Mouse (Mus musculus): ENCODE measurements around the gene Zbtb20. TPM values are rescaled to one million over a fixed set of nuclear protein-coding genes. Genes with fewer than 3 reads are reported as not detected.

Gene Zbtb20
- polyA plus RNA-seq, 1 experiment from 2014 or later = 53.9 TPM

DNA sequence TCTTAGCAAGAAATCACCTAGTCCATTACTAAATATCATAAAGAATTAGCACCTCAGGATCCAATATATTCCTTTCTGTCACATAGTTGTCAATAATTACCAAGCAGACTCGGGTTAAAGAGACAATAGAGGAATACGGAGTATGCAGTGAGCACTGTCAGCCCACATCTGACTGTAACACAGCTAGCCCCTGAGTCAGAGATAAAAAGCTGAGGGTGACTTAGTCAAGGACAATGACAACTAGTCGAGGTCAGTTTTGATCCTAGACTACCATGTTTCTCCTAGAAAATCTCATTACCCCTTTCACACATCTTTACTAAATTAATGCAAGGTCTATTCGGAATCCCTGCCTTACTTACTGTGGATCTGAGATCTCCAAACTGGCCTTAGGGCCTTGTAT is 465.0 kb downstream of the Zbtb20 start:
- Histone ChIP-seq H3K9me3 (replicated peaks) (no peaks in the 10 kb centered on the region), H3K27me3 (replicated peaks) (no peaks in the 10 kb centered on the region), H3K9ac (replicated peaks) (no peak overlapping the region), H3K4me1 (no peaks in the 10 kb centered on the region), H3K4me3 (replicated peaks) (no peak overlapping the region), H3K27ac (replicated peaks) (no peak overlapping the region), H3K4me2 (no peak overlapping the region), H3K36me3 (no peaks in the 10 kb centered on the region)
- 85% methylated on average over 4 of the region's 4 CpGs for WGBS
- no peak for ATAC-seq (ENCODE audit: low FRiP score)

DNA sequence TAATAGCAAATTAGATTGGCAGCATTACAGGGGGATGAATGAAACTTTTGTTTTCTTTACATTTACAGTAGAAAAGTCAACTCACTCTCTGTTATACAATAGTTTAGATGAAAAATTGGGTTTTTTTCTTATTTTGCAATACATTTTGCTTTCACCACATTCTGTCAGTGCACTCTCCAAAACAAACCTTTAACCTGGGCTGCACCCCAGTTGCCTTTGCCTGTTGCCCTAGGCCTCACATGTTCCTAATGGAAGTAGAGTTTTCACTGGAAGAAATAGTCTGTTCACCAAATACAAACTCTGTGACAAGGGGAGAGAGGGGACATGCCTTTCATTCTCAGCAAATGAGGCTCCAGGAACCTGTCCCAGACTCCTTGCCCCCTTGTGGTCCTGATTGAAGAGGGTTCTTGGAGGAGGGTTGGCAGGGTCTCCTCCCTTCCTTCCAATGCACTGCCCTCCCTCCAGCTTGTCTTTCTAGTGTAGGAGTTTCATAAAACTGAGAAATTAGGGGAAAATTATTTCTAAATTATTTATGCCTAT is 466.3 kb downstream of the Zbtb20 start:
- no peaks in the 10 kb centered on the region for H3K27me3 ChIP-seq (replicated peaks)
- no peak overlapping the region for H3K9ac ChIP-seq (replicated peaks)
- H3K4me1 ChIP-seq = no peaks in the 10 kb centered on the region
- no peak overlapping the region for H3K27ac ChIP-seq (replicated peaks)
- H3K4me2 ChIP-seq = no peak overlapping the region
- H3K36me3 ChIP-seq = no peaks in the 10 kb centered on the region
- no peak overlapping the region for H3K4me3 ChIP-seq (replicated peaks)
- ATAC-seq (ENCODE audit: low FRiP score) = no peak
- H3K9me3 ChIP-seq (replicated peaks) = no peaks in the 10 kb centered on the region

GRCm38 (mm10) chr16:43346094-43346493 is 470.4 kb downstream of the Zbtb20 start:
- Histone ChIP-seq H3K4me3 (replicated peaks) (no peak overlapping the region), H3K9ac (replicated peaks) (no peak overlapping the region), H3K27me3 (replicated peaks) (no peaks in the 10 kb centered on the region), H3K9me3 (replicated peaks) (no peaks in the 10 kb centered on the region), H3K4me1 (no peaks in the 10 kb centered on the region), H3K4me2 (no peak overlapping the region), H3K36me3 (no peaks in the 10 kb centered on the region), H3K27ac (replicated peaks) (no peak overlapping the region)
- no peak for ATAC-seq (ENCODE audit: low FRiP score)

DNA sequence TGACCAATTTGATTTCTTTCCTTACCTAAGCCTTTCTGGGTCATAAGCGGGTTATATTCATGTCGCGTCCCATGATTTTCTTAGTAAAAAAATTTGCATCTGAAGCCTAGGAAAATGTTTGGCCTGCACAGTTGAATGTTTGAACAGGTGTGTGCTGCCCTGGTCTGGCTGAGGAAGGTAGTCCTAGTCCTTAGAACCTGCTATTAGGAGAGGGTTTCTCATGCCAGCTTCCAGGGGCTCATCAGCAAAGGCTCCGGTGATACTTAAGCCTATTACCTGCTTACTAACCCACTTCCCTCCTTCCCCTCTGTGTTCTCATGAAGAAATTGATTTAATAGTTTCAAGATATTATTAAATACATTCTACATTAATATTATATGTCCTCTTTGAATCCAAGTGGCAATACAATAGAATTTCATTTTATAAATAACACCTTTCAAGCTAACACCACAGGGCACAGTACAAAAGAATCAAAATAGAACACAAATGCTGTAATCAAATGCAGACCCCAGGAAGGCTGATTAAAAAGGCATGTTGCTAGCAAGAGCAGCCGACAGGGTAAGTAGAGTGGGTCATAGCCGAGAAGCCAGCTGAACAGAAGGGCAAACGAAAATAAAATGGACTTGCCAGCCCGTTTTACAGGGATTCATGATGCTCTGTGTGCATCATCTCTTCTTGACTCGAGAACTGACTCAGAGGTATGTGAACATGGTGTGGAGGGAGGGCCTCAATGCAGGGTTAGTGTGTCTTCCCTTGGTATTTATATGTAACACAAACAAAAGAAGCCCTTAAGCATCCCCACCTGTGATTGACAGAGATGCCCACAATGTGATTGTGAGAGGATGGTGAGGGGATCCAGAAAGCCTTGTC is 480.3 kb downstream of the Zbtb20 start:
- H3K9me3 ChIP-seq (replicated peaks) = no peaks in the 10 kb centered on the region
- no peak for ATAC-seq (ENCODE audit: low FRiP score)

GRCm38 (mm10) chr16:43359546-43359945 is 483.9 kb downstream of the Zbtb20 start:
- Histone ChIP-seq H3K27me3 (replicated peaks) (no peaks in the 10 kb centered on the region), H3K4me2 (no peak overlapping the region), H3K9ac (replicated peaks) (no peak overlapping the region), H3K4me1 (no peaks in the 10 kb centered on the region; the same call in 1 of the 2 replicates), H3K9me3 (replicated peaks) (no peaks in the 10 kb centered on the region), H3K4me3 (replicated peaks) (no peak overlapping the region), H3K27ac (replicated peaks) (no peak overlapping the region), H3K36me3 (no peaks in the 10 kb centered on the region)
- WGBS = 77% methylated on average over 3 of the region's 3 CpGs
- no peak for ATAC-seq (ENCODE audit: low FRiP score)

More for the DNA sequence above, 480.3 kb downstream of the Zbtb20 start:
- Histone ChIP-seq H3K4me2 (no peak overlapping the region), H3K4me3 (replicated peaks) (no peak overlapping the region), H3K27me3 (replicated peaks) (no peaks in the 10 kb centered on the region), H3K4me1 (no peaks in the 10 kb centered on the region), H3K9ac (replicated peaks) (no peak overlapping the region), H3K27ac (replicated peaks) (no peak overlapping the region), H3K36me3 (no peaks in the 10 kb centered on the region)
- WGBS = 84% methylated on average over 9 of the region's 9 CpGs

GRCm38 (mm10) chr16:43360112-43360511 is 484.4 kb downstream of the Zbtb20 start:
- H3K4me1 ChIP-seq = no peaks in the 10 kb centered on the region; the same call in 1 of the 2 replicates
- no peak overlapping the region for H3K27ac ChIP-seq (replicated peaks)
- no peak overlapping the region for H3K4me3 ChIP-seq (replicated peaks)
- 90% methylated on average over 2 of the region's 2 CpGs for WGBS
- H3K36me3 ChIP-seq = no peaks in the 10 kb centered on the region
- no peaks in the 10 kb centered on the region for H3K9me3 ChIP-seq (replicated peaks)
- no peak overlapping the region for H3K9ac ChIP-seq (replicated peaks)
- no peaks in the 10 kb centered on the region for H3K27me3 ChIP-seq (replicated peaks)
- no peak for ATAC-seq (ENCODE audit: low FRiP score)
- no peak overlapping the region for H3K4me2 ChIP-seq

DNA sequence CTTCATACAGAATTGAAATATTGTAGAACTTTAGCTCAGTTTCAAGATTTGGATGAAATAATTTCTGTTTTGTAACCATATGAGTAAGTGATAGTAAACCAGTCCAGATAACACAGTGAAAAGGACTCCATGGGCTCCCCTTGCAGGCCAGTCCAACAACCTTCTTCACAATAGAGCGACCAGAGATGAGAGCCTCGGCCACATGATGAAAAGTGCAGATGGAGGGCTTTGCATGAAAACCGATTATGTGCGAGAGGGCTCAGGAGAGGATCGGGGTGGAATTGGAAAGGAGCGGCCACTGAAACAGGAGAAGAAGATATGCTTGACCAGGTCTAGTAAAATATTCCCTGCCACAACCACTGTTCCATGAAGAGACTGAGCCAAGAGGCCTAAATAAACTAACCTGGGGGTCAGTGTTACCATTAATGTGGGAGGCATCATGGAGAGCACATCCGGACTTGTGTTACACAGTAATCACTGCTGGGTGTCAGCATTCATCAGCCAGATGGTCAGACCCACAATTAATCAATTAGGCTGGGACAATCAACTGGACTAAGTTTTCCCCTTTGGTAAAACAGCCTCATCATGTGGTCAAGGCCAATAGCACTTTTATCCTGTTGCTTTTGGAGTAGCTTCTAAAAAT is 485.3 kb downstream of the Zbtb20 start:
- Histone ChIP-seq H3K9me3 (replicated peaks) (no peaks in the 10 kb centered on the region), H3K4me2 (no peak overlapping the region), H3K4me1 (no peaks in the 10 kb centered on the region; the same call in 1 of the 2 replicates), H3K4me3 (replicated peaks) (no peak overlapping the region), H3K27ac (replicated peaks) (no peak overlapping the region), H3K27me3 (replicated peaks) (no peaks in the 10 kb centered on the region), H3K9ac (replicated peaks) (no peak overlapping the region), H3K36me3 (no peaks in the 10 kb centered on the region)
- no peak for ATAC-seq (ENCODE audit: low FRiP score)
- 77% methylated on average over 7 of the region's 7 CpGs for WGBS

DNA sequence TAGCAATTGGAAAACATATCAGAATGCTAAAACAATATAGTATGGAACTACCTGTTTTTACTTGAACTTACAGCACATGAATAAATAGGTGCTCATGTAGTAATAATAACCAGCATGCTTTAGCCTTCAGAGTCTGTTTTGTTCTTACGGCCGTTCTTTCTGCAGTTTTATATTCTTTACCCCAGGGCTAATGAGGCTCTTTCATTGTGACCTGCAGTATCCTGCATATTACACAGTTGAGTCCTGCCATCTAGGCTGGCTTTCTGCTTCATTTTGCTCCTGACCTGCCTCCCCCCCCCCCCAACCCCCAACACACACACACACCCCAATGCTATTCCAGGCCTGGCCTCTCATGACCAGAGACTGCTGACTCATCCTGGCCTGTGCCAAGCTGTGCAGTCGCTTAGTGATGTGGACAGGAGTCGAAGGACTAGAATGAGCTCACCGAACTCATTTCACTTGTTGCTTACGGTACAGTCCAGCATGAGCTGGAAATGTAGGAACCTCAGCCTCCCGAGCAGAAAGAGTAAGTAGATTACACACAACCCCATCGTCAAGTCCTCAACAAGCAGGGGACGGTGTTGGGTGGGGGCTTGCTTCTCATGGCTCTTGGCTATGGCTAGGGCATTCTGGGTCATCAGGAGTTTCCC is 487.1 kb downstream of the Zbtb20 start:
- H3K27ac ChIP-seq (replicated peaks) = no peak overlapping the region
- H3K4me1 ChIP-seq = no peaks in the 10 kb centered on the region; the same call in 1 of the 2 replicates
- no peak overlapping the region for H3K9ac ChIP-seq (replicated peaks)
- H3K4me2 ChIP-seq = no peak overlapping the region
- 81% methylated on average over 9 of the region's 9 CpGs for WGBS
- ATAC-seq (ENCODE audit: low FRiP score) = no peak
- no peaks in the 10 kb centered on the region for H3K36me3 ChIP-seq
- H3K27me3 ChIP-seq (replicated peaks) = no peaks in the 10 kb centered on the region
- H3K4me3 ChIP-seq (replicated peaks) = no peak overlapping the region
- no peaks in the 10 kb centered on the region for H3K9me3 ChIP-seq (replicated peaks)

DNA sequence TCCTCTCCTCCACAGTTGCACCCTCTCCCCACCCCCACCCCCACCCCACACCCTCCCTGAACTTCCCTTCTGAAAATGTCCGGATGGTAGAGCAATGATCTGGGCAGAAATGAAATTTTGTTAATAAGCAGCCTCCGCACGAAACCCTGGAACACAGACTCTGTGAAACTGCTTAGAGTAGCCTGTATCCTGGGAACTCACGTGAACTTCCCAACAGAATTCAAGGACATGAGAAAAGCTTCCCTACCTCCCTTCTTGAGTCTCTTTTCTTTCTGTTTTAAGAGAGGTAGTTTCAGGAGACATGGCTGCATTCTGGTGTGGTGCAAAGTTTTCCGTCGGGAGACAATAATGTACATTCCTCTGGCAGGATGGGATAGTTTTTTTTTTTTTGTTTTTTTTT is 487.6 kb downstream of the Zbtb20 start:
- Histone ChIP-seq H3K9ac (replicated peaks) (no peak overlapping the region), H3K27ac (replicated peaks) (no peak overlapping the region), H3K4me3 (replicated peaks) (no peak overlapping the region), H3K36me3 (no peaks in the 10 kb centered on the region), H3K4me2 (no peak overlapping the region), H3K9me3 (replicated peaks) (no peaks in the 10 kb centered on the region), H3K27me3 (replicated peaks) (no peaks in the 10 kb centered on the region), H3K4me1 (no peaks in the 10 kb centered on the region; the same call in 1 of the 2 replicates)
- ATAC-seq (ENCODE audit: low FRiP score) = no peak
- 71% methylated on average over 6 of the region's 6 CpGs for whole genome bisulfite sequencing

GRCm38 (mm10) chr16:43363751-43364515 is 488.3 kb downstream of the Zbtb20 start:
- no peaks in the 10 kb centered on the region for H3K27me3 ChIP-seq (replicated peaks)
- ATAC-seq (ENCODE audit: low FRiP score) = no peak
- no peaks in the 10 kb centered on the region; the same call in 1 of the 2 replicates for H3K4me1 ChIP-seq
- no peak overlapping the region for H3K4me2 ChIP-seq
- H3K9me3 ChIP-seq (replicated peaks) = no peaks in the 10 kb centered on the region
- 46% methylated on average over 7 of the region's 7 CpGs for WGBS
- no peaks in the 10 kb centered on the region for H3K36me3 ChIP-seq
- 0 out of 2 replicates have a peak overlapping the region, but pooled peaks have one; percentile 23 for H3K27ac ChIP-seq (replicated peaks)
- H3K4me3 ChIP-seq (replicated peaks) = no peak overlapping the region
- H3K9ac ChIP-seq (replicated peaks) = no peak overlapping the region

- Histone ChIP-seq H3K36me3 (no peaks in the 10 kb centered on the region), H3K27ac (replicated peaks) (no peak overlapping the region), H3K9ac (replicated peaks) (no peak overlapping the region), H3K4me2 (no peak overlapping the region), H3K9me3 (replicated peaks) (no peaks in the 10 kb centered on the region), H3K4me3 (replicated peaks) (no peak overlapping the region), H3K4me1 (no peaks in the 10 kb centered on the region; the same call in 1 of the 2 replicates), H3K27me3 (replicated peaks) (no peaks in the 10 kb centered on the region)
- ATAC-seq (ENCODE audit: low FRiP score) = no peak
- 90% methylated on average over 6 of the region's 6 CpGs for WGBS
Measured at GRCm38 (mm10) chr16:43364516-43364910, 488.8 kb downstream of the Zbtb20 start.

Measured in neural tube, embryonic 15.5 days (tissue).